Mouse (Mus musculus) CH12.LX (cell line): Measurements from ENCODE around the gene Dtnb. TPM values are rescaled to one million over a fixed set of nuclear protein-coding genes. Genes with fewer than 3 reads are reported as not detected.

Source experiments
- DNase-seq: peaks from one replicate; pipeline ENCODE4 v3.0.0-alpha.2; 2013; ENCODE audit errors: extremely low read depth
- H3K27ac ChIP-seq: 2 replicates; pipeline ENCODE4 v1.5.1; 2012; ENCODE audit warnings: low read depth, mild to moderate bottlenecking, control low read depth, moderate library complexity; ENCODE audit not compliant: insufficient read depth
- H3K27me3 ChIP-seq: replicated peaks from 2 replicates; pipeline ENCODE3; 2012; ENCODE audit warnings: inconsistent platforms
- H3K36me3 ChIP-seq, 2 experiments: replicated peaks in 1 of 2; 2 replicates each; pipeline versions ENCODE3 to v1.6.1; 2012; ENCODE audit warnings: inconsistent platforms in 1 of 2, low read length in 1 of 2, mild to moderate bottlenecking in 1 of 2, mixed read lengths in 1 of 2, moderate library complexity in 1 of 2; ENCODE audit not compliant: control insufficient read depth in 1 of 2, insufficient read depth in 1 of 2
- H3K4me1 ChIP-seq, 2 experiments: 2 replicates each; pipeline ENCODE4 v1.6.1; 2012; ENCODE audit warnings: inconsistent platforms in 1 of 2, moderate library complexity in 1 of 2; ENCODE audit not compliant: insufficient read depth in 2 of 2, control insufficient read depth in 1 of 2
- H3K4me2 ChIP-seq: 2 replicates; pipeline ENCODE4 v1.6.1; 2012; ENCODE audit warnings: low read depth, mild to moderate bottlenecking, control low read depth; ENCODE audit not compliant: poor library complexity, insufficient read depth, severe bottlenecking
- H3K4me3 ChIP-seq, 3 experiments: fragments of 150-350 bp in 1 of 3; sonication (generic) in 1 of 3; replicated peaks in 1 of 3; 2 replicates each; pipeline versions ENCODE3 to v1.5.1; 2011 to 2012; ENCODE audit warnings: low read depth in 2 of 3, low read length in 2 of 3, mild to moderate bottlenecking in 2 of 3, moderate library complexity in 2 of 3, control low read depth in 1 of 3, improper control_type of control experiment in 1 of 3, inconsistent platforms in 1 of 3, mixed read lengths in 1 of 3; ENCODE audit not compliant: poor library complexity in 1 of 3
- H3K79me2 ChIP-seq: replicated peaks from 2 replicates; pipeline ENCODE4 v1.6.1; 2012; ENCODE audit warnings: mild to moderate bottlenecking, moderate library complexity; ENCODE audit not compliant: control insufficient read depth, poor library complexity, insufficient read depth, severe bottlenecking; ENCODE audit errors: extremely low read depth
- H3K9ac ChIP-seq: 2 replicates; pipeline ENCODE4 v1.6.1; 2012; ENCODE audit warnings: low read depth, mild to moderate bottlenecking, control low read depth, moderate library complexity; ENCODE audit not compliant: insufficient read depth
- H3K9me3 ChIP-seq: replicated peaks from 2 replicates; pipeline ENCODE3; 2012; ENCODE audit warnings: low read length, inconsistent platforms, mixed read lengths
- CHD2 ChIP-seq: IDR thresholded peaks from 2 replicates; pipeline ENCODE4 v1.6.1; 2011; ENCODE audit warnings: low read length, improper control_type of control experiment
- ELF1 ChIP-seq: IDR thresholded peaks from 2 replicates; pipeline ENCODE4 v1.6.1; 2014; ENCODE audit warnings: low read depth, mild to moderate bottlenecking, inconsistent platforms, low read length, improper control_type of control experiment
- GABPA ChIP-seq: IDR thresholded peaks from 2 replicates; pipeline ENCODE4 v1.6.1; 2012; ENCODE audit warnings: low read depth, low read length, improper control_type of control experiment, inconsistent platforms; ENCODE audit not compliant: insufficient replicate concordance
- HCFC1 ChIP-seq: IDR thresholded peaks from 2 replicates; pipeline ENCODE4 v1.6.1; 2012; ENCODE audit warnings: low read depth, mild to moderate bottlenecking, inconsistent platforms, low read length, improper control_type of control experiment
- JUND ChIP-seq: conservative IDR thresholded peaks from 2 replicates; pipeline ENCODE4 v1.6.1; 2011; ENCODE audit warnings: low read depth, low read length, improper control_type of control experiment
- KAT2A ChIP-seq: IDR thresholded peaks from 2 replicates; pipeline ENCODE4 v1.6.1; 2012; ENCODE audit warnings: low read length, improper control_type of control experiment, inconsistent platforms; ENCODE audit not compliant: insufficient replicate concordance
- MAX ChIP-seq: IDR thresholded peaks from 2 replicates; pipeline ENCODE4 v1.6.1; 2011; ENCODE audit warnings: low read length, improper control_type of control experiment
- MEF2A ChIP-seq: IDR thresholded peaks from 2 replicates; pipeline ENCODE4 v1.6.1; 2014; ENCODE audit warnings: low read depth, mild to moderate bottlenecking, inconsistent platforms, low read length, improper control_type of control experiment, borderline replicate concordance
- MXI1 ChIP-seq: IDR thresholded peaks from 2 replicates; pipeline ENCODE4 v1.6.1; 2011; ENCODE audit warnings: mild to moderate bottlenecking, low read depth, low read length, improper control_type of control experiment
- MYC ChIP-seq: IDR thresholded peaks from 2 replicates; pipeline ENCODE4 v1.6.1; 2011; ENCODE audit warnings: low read depth, mild to moderate bottlenecking, improper control_type of control experiment, low read length
- NELFE ChIP-seq: IDR thresholded peaks from 2 replicates; pipeline ENCODE4 v1.6.1; 2011; ENCODE audit warnings: low read depth, low read length, improper control_type of control experiment
- PAX5 ChIP-seq: IDR thresholded peaks from 2 replicates; pipeline ENCODE4 v1.6.1; 2012; ENCODE audit warnings: low read length, inconsistent platforms, mixed read lengths
- RAD21 ChIP-seq: IDR thresholded peaks from 2 replicates; pipeline ENCODE4 v1.6.1; 2011; ENCODE audit warnings: low read depth, mild to moderate bottlenecking, low read length, improper control_type of control experiment, moderate library complexity
- RCOR1 ChIP-seq: conservative IDR thresholded peaks from 2 replicates; pipeline ENCODE4 v1.6.1; 2012; ENCODE audit warnings: low read depth, mild to moderate bottlenecking, inconsistent platforms, low read length, improper control_type of control experiment
- SIN3A ChIP-seq: IDR thresholded peaks from 2 replicates; pipeline ENCODE4 v1.6.1; 2012; ENCODE audit warnings: low read length, improper control_type of control experiment, inconsistent platforms
- SMC3 ChIP-seq: IDR thresholded peaks from 2 replicates; pipeline ENCODE4 v1.6.1; 2011; ENCODE audit warnings: low read depth, low read length, improper control_type of control experiment
- TCF12 ChIP-seq: IDR thresholded peaks from 2 replicates; pipeline ENCODE4 v1.6.1; 2014; ENCODE audit warnings: low read depth, mild to moderate bottlenecking, inconsistent platforms, low read length, improper control_type of control experiment
- UBTF ChIP-seq: IDR thresholded peaks from 2 replicates; pipeline ENCODE4 v1.6.1; 2012; ENCODE audit warnings: low read depth, mild to moderate bottlenecking, inconsistent platforms, low read length, improper control_type of control experiment, moderate library complexity
- USF2 ChIP-seq: conservative IDR thresholded peaks from 2 replicates; pipeline ENCODE4 v1.6.1; 2011; ENCODE audit warnings: low read depth, low read length, improper control_type of control experiment
- ZC3H11A ChIP-seq: IDR thresholded peaks from 2 replicates; pipeline ENCODE4 v1.6.1; 2012; ENCODE audit warnings: low read depth, mild to moderate bottlenecking, inconsistent platforms, low read length, improper control_type of control experiment
- ZKSCAN1 ChIP-seq: IDR thresholded peaks from 2 replicates; pipeline ENCODE4 v1.6.1; 2012; ENCODE audit warnings: low read depth, inconsistent platforms, low read length, improper control_type of control experiment, borderline replicate concordance
- ZNF384 ChIP-seq: IDR thresholded peaks from 2 replicates; pipeline ENCODE4 v1.6.1; 2012; ENCODE audit warnings: low read depth, low read length, improper control_type of control experiment, inconsistent platforms
- dilution Hi-C: fragments of 300-500 bp; cut with MboI; formaldehyde crosslinking; loops from 2 replicates; pipeline ENCODE4 v1.14.3; 2020; ENCODE audit warnings: low sequenced_read_pairs; ENCODE audit not compliant: extremely low pct_unique_long_range_greater_than_20kb, extremely low pct_ligation_motif_present
- in situ Hi-C: fragments of 300-500 bp; cut with MboI; formaldehyde crosslinking; loops from 3 replicates; pipeline ENCODE4 v1.14.3; 2019; ENCODE audit warnings: low sequenced_read_pairs, low pct_ligation_motif_present, low pct_unique_long_range_greater_than_20kb, mixed read lengths
- polyA plus RNA-seq: library from polyadenylated mRNA; unstranded; fragments of >175 nt; gene quantifications from 2 replicates; pipeline ENCODE4 v1.2.1, GENCODE M21; 2012; ENCODE audit warnings: low read depth; ENCODE audit not compliant: insufficient read length
- total RNA-seq, 2 experiments: library from RNA; depleted of rRNA; stranded (reverse); fragments of 300-350 nt in 1 of 2; fragments of >200 nt in 1 of 2; gene quantifications; 2 replicates each; pipeline ENCODE4 v1.2.3; 2012 to 2014

Dtnb gene
- total and polyA plus RNA-seq, 3 experiments: 8.1 to 26.0 (median 17.4) TPM

- Histone ChIP-seq H3K4me3 (no peak overlapping the region), H3K27ac (no peak overlapping the region), H3K79me2 (no peaks in the 10 kb centered on the region), H3K4me1 (peaks cover 6 to 15% of the 10 kb centered on the region in 2 experiments; a peak in 3 of 4 replicates), H3K36me3 (no peaks in the 10 kb centered on the region), H3K9me3 (no peaks in the 10 kb centered on the region), H3K9ac (no peak overlapping the region)
- DNase-seq: no peak
- in situ Hi-C loops: no loop called here
- TF ChIP-seq NELFE (no peak), KAT2A (no peak), HCFC1 (no peak), ZNF384 (no peak), ZKSCAN1 (no peak), PAX5 (no peak), MEF2A (no peak), ZC3H11A (no peak), ELF1 (no peak), MYC (no peak), RCOR1 (no peak), MAX (no peak), UBTF (no peak), TCF12 (no peak), RAD21 (no peak), JUND (no peak)
- TF ChIP-seq, all 38 proteins: peak for 0
- peaks cover 4% of the 10 kb centered on the region for H3K27me3 ChIP-seq
- H3K4me2 ChIP-seq: no peak overlapping the region
- dilution Hi-C loops: no loop called here
Measured at GRCm38 (mm10) chr12:3799551-3799950, 227.4 kb downstream of the Dtnb start.

- dilution Hi-C loops: no loop called here
- Histone ChIP-seq H3K9ac (peak within 1 kb of the TSS; percentile 88), H3K4me1 (peaks cover 14 to 41% of the 10 kb centered on the region in 2 experiments), H3K36me3 (peaks cover 0 to 13% of the 10 kb centered on the region in 2 experiments), H3K27ac (no peak within 1 kb of the TSS; the same call in 1 of the 2 replicates), H3K9me3 (no peaks in the 10 kb centered on the region), H3K79me2 (no peaks in the 10 kb centered on the region; the same call in 1 of the 2 replicates), H3K27me3 (peaks cover 8% of the 10 kb centered on the region), H3K4me3 (peak within 1 kb of the TSS; percentile 42 to 81 (median 70)), H3K4me2 (peak within 1 kb of the TSS; percentile 44)
- DNase-seq: no peak
- in situ Hi-C loops: no loop called here
- TF ChIP-seq PAX5: no peak
- TF ChIP-seq USF2: no peak
- TF ChIP-seq MXI1: no peak
- no peak for TF ChIP-seq MAX
- no peak for TF ChIP-seq KAT2A
- TF ChIP-seq SIN3A: no peak
- TF ChIP-seq SMC3: no peak
- TF ChIP-seq RAD21: no peak
- no peak for TF ChIP-seq RCOR1
- no peak for TF ChIP-seq CHD2
- no peak for TF ChIP-seq GABPA
- TF ChIP-seq, all 38 proteins: peak for 0
Measured at GRCm38 (mm10) chr12:3805852-3806251, 233.7 kb downstream of the Dtnb start, which contains the start of gene Dnmt3a. TSS of gene Dnmt3a (plus strand) at chr12:3806007.
